In genomic region chr1:190664767-190665489, GRCm38 (mm10) we compare ENCODE assay signal across 18 mouse cellular contexts.
A peak's percentile ranks its signal among the peaks of the same experiment; 100 is the strongest.
DNase-seq lines count a peak whose midpoint lies in the region; TF ChIP-seq lines count a peak whose summit lies in the region.
"Had no signal": no experiment of that assay in that cellular context is flagged by ENCODE, and none has a peak within 500 bp of the region (broad histone marks: within the 10 kb centered on the region; RNA-seq: fewer than 3 reads in every experiment).

No protein-coding gene starts in this region.

- H3K9me3 ChIP-seq in heart, embryonic 10.5 days: no peaks in the 10 kb centered on the region
- H3K9me3 ChIP-seq: limb, embryonic 15.5 days; midbrain, embryonic 15.5 days had no signal

- H3K36me3 ChIP-seq in heart, embryonic 10.5 days: no peaks in the 10 kb centered on the region
- H3K36me3 ChIP-seq in kidney, adult 2 months (ENCODE audit: control insufficient read depth, insufficient read depth, low read length): no peaks in the 10 kb centered on the region
- H3K36me3 ChIP-seq: limb, embryonic 15.5 days; midbrain, embryonic 15.5 days had no signal

- intact Hi-C loops in heart, postnatal 36 days (cut with DNase I): no loop called here

- no peak for TF ChIP-seq POLR2A in kidney, adult 2 months (IDR thresholded peaks at IDR 0.05; ENCODE audit: low read depth, low read length)

- no peaks in the 10 kb centered on the region for H3K27me3 ChIP-seq in heart, embryonic 10.5 days (ENCODE audit: insufficient read depth, poor library complexity, severe bottlenecking)
- H3K27me3 ChIP-seq in kidney, adult 2 months (replicated peaks; ENCODE audit: control insufficient read depth, insufficient read depth, low read length): no peaks in the 10 kb centered on the region
- H3K27me3 ChIP-seq: limb, embryonic 15.5 days; midbrain, embryonic 15.5 days had no signal

- no peak overlapping the region for H3K4me3 ChIP-seq in heart, embryonic 10.5 days
- no peak overlapping the region for H3K4me3 ChIP-seq in kidney, adult 2 months (ENCODE audit: insufficient read depth, low read depth, low read length)
- H3K4me3 ChIP-seq: heart, adult 2 months; limb, embryonic 15.5 days; midbrain, embryonic 15.5 days had no signal

- peaks cover 83% of the 10 kb centered on the region for H3K4me1 ChIP-seq in heart, embryonic 10.5 days
- H3K4me1 ChIP-seq in kidney, adult 2 months (ENCODE audit: control insufficient read depth, insufficient read depth, low read length): no peaks in the 10 kb centered on the region
- H3K4me1 ChIP-seq: midbrain, embryonic 15.5 days had no signal

- peak overlapping the region; percentile 53 for H3K27ac ChIP-seq in heart, embryonic 10.5 days
- H3K27ac ChIP-seq in kidney, adult 2 months (ENCODE audit: insufficient read depth, low read depth, low read length): no peak overlapping the region
- H3K27ac ChIP-seq: heart, adult 2 months; hindbrain, postnatal 0 days; limb, embryonic 15.5 days; macrophage; midbrain, embryonic 15.5 days had no signal

- 84% methylated on average over 21 of the region's 21 CpGs for WGBS in heart, embryonic 10.5 days
- WGBS in kidney, adult 2 months: 69% methylated on average over 21 of the region's 21 CpGs

- DNase-seq in heart, embryonic 10.5 days (ENCODE audit: low spot score): no peak
- DNase-seq in heart, postnatal 36 days: no peak
- peak; percentile 26 for DNase-seq in right cerebral cortex, postnatal 10 days (ENCODE audit: low spot score in 2 of 2)
- no peak for DNase-seq in right cerebral cortex, adult 18-20 months
- peak; percentile 54 for DNase-seq in kidney, adult 2 months
- peak; percentile 46 to 64 for DNase-seq in kidney, postnatal 36 days
- DNase-seq in adrenal gland, postnatal 4 days (ENCODE audit: low spot score in 2 of 2): no peak
- DNase-seq: adrenal gland, adult 2 months; cerebellum, adult 8-10 months; embryo, embryonic 11 days; heart, adult 2 months; heart, postnatal 10 days; lung, adult 2 months; thymus, postnatal 25 days had no signal

- no peak for TF ChIP-seq CTCF in kidney, adult 2 months (conservative IDR thresholded peaks at IDR 0.05; ENCODE audit: insufficient read depth, insufficient read length, low read depth, low read length)

Comparison
In these comparisons a context has a peak if more than half of its experiments do, and no peak if none do; other contexts are left out.
1. DNase-seq: peak in right cerebral cortex, postnatal 10 days (2 of 2), kidney, adult 2 months (single experiment) and kidney, postnatal 36 days (2 of 2); none in heart, embryonic 10.5 days (single experiment), heart, postnatal 36 days (0 of 2), right cerebral cortex, adult 18-20 months (single experiment) and adrenal gland, postnatal 4 days (0 of 2).